13 mouse cellular contexts compared by ENCODE assay signal in genomic region chr5:138086842-138087241, GRCm38 (mm10). TPM values are rescaled to one million over a fixed set of nuclear protein-coding genes. Genes with fewer than 3 reads are reported as not detected.
A peak's percentile ranks its signal among the peaks of the same experiment; 100 is the strongest.
DNase-seq lines count a peak whose midpoint lies in the region; ATAC-seq and TF ChIP-seq lines count a peak whose summit lies in the region.
"Had no signal": no experiment of that assay in that cellular context is flagged by ENCODE, and none has a peak within 500 bp of the region (broad histone marks: within the 10 kb centered on the region; RNA-seq: fewer than 3 reads in every experiment).

No protein-coding gene starts in this region.

- intact Hi-C loops in left cerebral cortex, adult 2 months (cut with DNase I) = loop anchor here (5.0 kb wide), 1 partner anchor 165 kb away; no protein-coding TSS in a partner anchor

- peaks cover 17% of the 10 kb centered on the region for H3K36me3 ChIP-seq in lung, embryonic 14.5 days (ENCODE audit: insufficient read depth)
- H3K36me3 ChIP-seq in lung, postnatal 0 days (ENCODE audit: insufficient read depth, low read length) = no peaks in the 10 kb centered on the region
- peaks cover 13% of the 10 kb centered on the region; the same call in 1 of the 2 replicates for H3K36me3 ChIP-seq in hindbrain, embryonic 13.5 days
- no peaks in the 10 kb centered on the region for H3K36me3 ChIP-seq in liver, embryonic 16.5 days (ENCODE audit: control insufficient read depth, insufficient read depth)

- TF ChIP-seq EP300 in lung, postnatal 0 days (IDR thresholded peaks at IDR 0.05) = no peak

- no peak for DNase-seq in lung, embryonic 14.5 days
- no peak for DNase-seq in lung, postnatal 0 days (ENCODE audit: low spot score)
- DNase-seq in T-cell, adult 2 months (ENCODE audit: low spot score) = no peak
- DNase-seq in left cerebral cortex, adult 2 months (ENCODE audit: extremely low spot score in 1 of 2, low spot score in 2 of 2) = no peak
- DNase-seq: cerebellum, adult 9-10 months; layer of hippocampus, postnatal 36 days; thymus, adult 18-20 months had no signal

- no peak overlapping the region for H3K9ac ChIP-seq in lung, embryonic 14.5 days
- H3K9ac ChIP-seq in lung, postnatal 0 days (replicated peaks; ENCODE audit: low read depth) = no peak overlapping the region
- H3K9ac ChIP-seq in hindbrain, embryonic 13.5 days = peak overlapping the region; percentile 58; the same call in 1 of the 2 replicates
- no peak overlapping the region for H3K9ac ChIP-seq in liver, embryonic 16.5 days (ENCODE audit: low read depth, low read length)

- H3K27ac ChIP-seq in lung, embryonic 14.5 days (ENCODE audit: low read depth) = no peak overlapping the region
- H3K27ac ChIP-seq in lung, postnatal 0 days (ENCODE audit: low read length) = no peak overlapping the region
- no peak overlapping the region for H3K27ac ChIP-seq in hindbrain, embryonic 13.5 days
- H3K27ac ChIP-seq in liver, embryonic 16.5 days (ENCODE audit: low read length) = no peak overlapping the region
- no peak overlapping the region for H3K27ac ChIP-seq in left cerebral cortex, adult 2 months

- H3K4me2 ChIP-seq in lung, embryonic 14.5 days = peak overlapping the region; percentile 77; the same call in 1 of the 2 replicates
- H3K4me2 ChIP-seq in lung, postnatal 0 days (replicated peaks; ENCODE audit: low read depth, low read length) = no peak overlapping the region
- peak overlapping the region; percentile 80 for H3K4me2 ChIP-seq in hindbrain, embryonic 13.5 days
- 0 out of 2 replicates have a peak overlapping the region, but pooled peaks have one; percentile 83 for H3K4me2 ChIP-seq in liver, embryonic 16.5 days (ENCODE audit: low read depth, low read length)

- no peak overlapping the region for H3K4me3 ChIP-seq in lung, embryonic 14.5 days (ENCODE audit: low read depth, low read length)
- no peak overlapping the region for H3K4me3 ChIP-seq in lung, postnatal 0 days (ENCODE audit: low read depth, low read length)
- peak overlapping the region; percentile 92 for H3K4me3 ChIP-seq in hindbrain, embryonic 13.5 days
- no peak overlapping the region for H3K4me3 ChIP-seq in liver, embryonic 16.5 days (ENCODE audit: low read depth, low read length)
- H3K4me3 ChIP-seq in left cerebral cortex, adult 2 months = no peak overlapping the region

- no peak for TF ChIP-seq CTCF in lung, embryonic 14.5 days (IDR thresholded peaks at IDR 0.05; ENCODE audit: low read depth)
- TF ChIP-seq CTCF in lung, postnatal 0 days (IDR thresholded peaks at IDR 0.05) = no peak
- no peak for TF ChIP-seq CTCF in left cerebral cortex, adult 2 months (IDR thresholded peaks at IDR 0.05)

- no peaks in the 10 kb centered on the region for H3K27me3 ChIP-seq in lung, embryonic 14.5 days (ENCODE audit: insufficient read depth, low read length)
- H3K27me3 ChIP-seq in lung, postnatal 0 days (replicated peaks; ENCODE audit: insufficient read depth, low read length) = no peaks in the 10 kb centered on the region
- no peaks in the 10 kb centered on the region for H3K27me3 ChIP-seq in hindbrain, embryonic 13.5 days
- no peaks in the 10 kb centered on the region for H3K27me3 ChIP-seq in liver, embryonic 16.5 days (ENCODE audit: control insufficient read depth, insufficient read depth, low read depth, low read length)

- H3K9me3 ChIP-seq in lung, embryonic 14.5 days (ENCODE audit: low read depth, low read length) = no peaks in the 10 kb centered on the region
- H3K9me3 ChIP-seq in lung, postnatal 0 days (ENCODE audit: low read length) = no peaks in the 10 kb centered on the region
- no peaks in the 10 kb centered on the region for H3K9me3 ChIP-seq in hindbrain, embryonic 13.5 days
- no peaks in the 10 kb centered on the region for H3K9me3 ChIP-seq in liver, embryonic 16.5 days (replicated peaks; ENCODE audit: control insufficient read depth, low read length)

- WGBS in lung, embryonic 14.5 days = 82% methylated on average over 3 of the region's 3 CpGs
- 81% methylated on average over 3 of the region's 3 CpGs for WGBS in lung, postnatal 0 days
- WGBS in hindbrain, embryonic 13.5 days = 83% methylated on average over 3 of the region's 3 CpGs
- 63% methylated on average over 3 of the region's 3 CpGs for WGBS in liver, embryonic 16.5 days (ENCODE audit: insufficient replicate concordance)

- 0 out of 2 replicates have a peak, but pooled peaks cover 3% of the 10 kb centered on the region for H3K4me1 ChIP-seq in lung, embryonic 14.5 days (ENCODE audit: insufficient read depth)
- peaks cover 11% of the 10 kb centered on the region; the same call in 1 of the 2 replicates for H3K4me1 ChIP-seq in lung, postnatal 0 days (ENCODE audit: insufficient read depth, low read depth, low read length)
- peaks cover 36% of the 10 kb centered on the region for H3K4me1 ChIP-seq in hindbrain, embryonic 13.5 days (replicated peaks)
- peaks cover 33% of the 10 kb centered on the region for H3K4me1 ChIP-seq in liver, embryonic 16.5 days (ENCODE audit: control insufficient read depth, low read depth, low read length)

- no peak for ATAC-seq in lung, embryonic 14.5 days (ENCODE audit: insufficient read depth)
- ATAC-seq in lung, postnatal 0 days = no peak
- ATAC-seq in hindbrain, embryonic 13.5 days (ENCODE audit: low FRiP score) = no peak
- ATAC-seq in liver, embryonic 16.5 days (ENCODE audit: low read depth) = no peak
- no peak for ATAC-seq in CD4-positive, CD25-positive, alpha-beta regulatory T cell, adult 4 months

RNA-seq across cellular contexts. Expression of gene Zkscan1, which starts 2.0 kb away (rescaled TPM):
- polyA plus RNA-seq in lung, embryonic 14.5 days (2014; fragmentation: Nextera tagmentation; extraction: Ambion mirVana) = 24.5 and 27.2 TPM in 2 replicates
- 8.1 and 8.2 TPM in 2 replicates for polyA plus RNA-seq in lung, postnatal 0 days (2015; fragmentation: Nextera tagmentation; extraction: Ambion mirVana)
- 27.1 and 27.2 TPM in 2 replicates for polyA plus RNA-seq in hindbrain, embryonic 13.5 days (2015; fragmentation: Nextera tagmentation; extraction: Ambion mirVana)
- polyA plus RNA-seq in liver, embryonic 16.5 days (2015; fragmentation: Nextera tagmentation; extraction: Ambion mirVana) = 3.9 and 4.4 TPM in 2 replicates
- polyA plus RNA-seq in CD4-positive, CD25-positive, alpha-beta regulatory T cell, adult 4 months (2017; shearing (Covaris generic)) = 10 to 100 TPM in 1 of 2 experiments, 1 to 10 TPM in 1; 9.2 to 13.0 TPM
- total RNA-seq in left cerebral cortex, adult 2 months (2021) = 10 to 100 TPM; 39.1 to 42.2 TPM

RNA-seq across cellular contexts. Expression of gene Zscan21, which starts 29.9 kb away (rescaled TPM):
- 63.0 and 64.9 TPM in 2 replicates for polyA plus RNA-seq in lung, embryonic 14.5 days (2014; fragmentation: Nextera tagmentation; extraction: Ambion mirVana)
- 32.1 and 35.1 TPM in 2 replicates for polyA plus RNA-seq in lung, postnatal 0 days (2015; fragmentation: Nextera tagmentation; extraction: Ambion mirVana)
- polyA plus RNA-seq in hindbrain, embryonic 13.5 days (2015; fragmentation: Nextera tagmentation; extraction: Ambion mirVana) = 102 and 113 TPM in 2 replicates
- polyA plus RNA-seq in liver, embryonic 16.5 days (2015; fragmentation: Nextera tagmentation; extraction: Ambion mirVana) = 14.6 and 15.1 TPM in 2 replicates
- polyA plus RNA-seq in CD4-positive, CD25-positive, alpha-beta regulatory T cell, adult 4 months (2017; shearing (Covaris generic)) = 10 to 100 TPM; 22.8 TPM
- total RNA-seq in left cerebral cortex, adult 2 months (2021) = 10 to 100 TPM; 14.7 to 16.5 TPM

RNA-seq across cellular contexts. Expression of gene Smok3c, which starts 33.8 kb away (rescaled TPM):
- polyA plus RNA-seq in lung, embryonic 14.5 days (2014; fragmentation: Nextera tagmentation; extraction: Ambion mirVana) = not detected in 2 replicates
- polyA plus RNA-seq in lung, postnatal 0 days (2015; fragmentation: Nextera tagmentation; extraction: Ambion mirVana) = not detected in 2 replicates
- polyA plus RNA-seq in hindbrain, embryonic 13.5 days (2015; fragmentation: Nextera tagmentation; extraction: Ambion mirVana) = not detected in 2 replicates
- not detected in 2 replicates for polyA plus RNA-seq in liver, embryonic 16.5 days (2015; fragmentation: Nextera tagmentation; extraction: Ambion mirVana)
- not detected for polyA plus RNA-seq in CD4-positive, CD25-positive, alpha-beta regulatory T cell, adult 4 months (2017; shearing (Covaris generic))
- total RNA-seq in left cerebral cortex, adult 2 months (2021) = not detected
- total RNA-seq: adrenal gland, adult 18-20 months; ES-E14; layer of hippocampus, postnatal 36 days had no signal
- polyA plus RNA-seq: heart, embryonic 16.5 days had no signal
